Mouse (Mus musculus): ENCODE measurements around the gene Arl3. TPM values are rescaled to one million over a fixed set of nuclear protein-coding genes. Genes with fewer than 3 reads are reported as not detected.

The Arl3 gene
- polyA plus RNA-seq, 1 experiment, result 266 TPM

- peaks cover 18% of the 10 kb centered on the region for H3K4me1 ChIP-seq (ENCODE audit: control insufficient read depth, insufficient read depth, low read length)
- TF ChIP-seq POLR2A (IDR thresholded peaks at IDR 0.05; ENCODE audit: control insufficient read depth, low read depth, low read length), result no peak
- no peak for TF ChIP-seq CTCF (IDR thresholded peaks at IDR 0.05; ENCODE audit: control insufficient read depth, insufficient read depth, insufficient replicate concordance, low read depth, low read length)
- no peaks in the 10 kb centered on the region for H3K27me3 ChIP-seq (ENCODE audit: control insufficient read depth, insufficient read depth, low read length)
- H3K36me3 ChIP-seq (ENCODE audit: control insufficient read depth, insufficient read depth, low read length), result no peaks in the 10 kb centered on the region
- no peak overlapping the region for H3K27ac ChIP-seq (ENCODE audit: control insufficient read depth, insufficient read depth, low read depth, low read length)
- no peak overlapping the region for H3K4me3 ChIP-seq (ENCODE audit: control insufficient read depth, low read depth, low read length)
These were observed 44.3 kb downstream of the Arl3 start for GRCm38 (mm10) chr19:46528529-46529213.

- no peak overlapping the region for H3K4me3 ChIP-seq (ENCODE audit: control insufficient read depth, low read depth, low read length)
- H3K36me3 ChIP-seq (ENCODE audit: control insufficient read depth, insufficient read depth, low read length), result no peaks in the 10 kb centered on the region
- no peak overlapping the region for H3K27ac ChIP-seq (ENCODE audit: control insufficient read depth, insufficient read depth, low read depth, low read length)
- TF ChIP-seq POLR2A (IDR thresholded peaks at IDR 0.05; ENCODE audit: control insufficient read depth, low read depth, low read length) (no peak), CTCF (IDR thresholded peaks at IDR 0.05; ENCODE audit: control insufficient read depth, insufficient read depth, insufficient replicate concordance, low read depth, low read length) (no peak)
- no peaks in the 10 kb centered on the region for H3K27me3 ChIP-seq (ENCODE audit: control insufficient read depth, insufficient read depth, low read length)
- H3K4me1 ChIP-seq (ENCODE audit: control insufficient read depth, insufficient read depth, low read length), result peaks cover 18% of the 10 kb centered on the region
These were observed 45.1 kb downstream of the Arl3 start for GRCm38 (mm10) chr19:46527632-46528528.

- no peak for TF ChIP-seq POLR2A (IDR thresholded peaks at IDR 0.05; ENCODE audit: control insufficient read depth, low read depth, low read length)
- TF ChIP-seq CTCF (IDR thresholded peaks at IDR 0.05; ENCODE audit: control insufficient read depth, insufficient read depth, insufficient replicate concordance, low read depth, low read length), result no peak
- peaks cover 18% of the 10 kb centered on the region for H3K4me1 ChIP-seq (ENCODE audit: control insufficient read depth, insufficient read depth, low read length)
- H3K36me3 ChIP-seq (ENCODE audit: control insufficient read depth, insufficient read depth, low read length), result no peaks in the 10 kb centered on the region
- no peaks in the 10 kb centered on the region for H3K27me3 ChIP-seq (ENCODE audit: control insufficient read depth, insufficient read depth, low read length)
- no peak overlapping the region for H3K4me3 ChIP-seq (ENCODE audit: control insufficient read depth, low read depth, low read length)
- no peak overlapping the region; the same call in 1 of the 2 replicates for H3K27ac ChIP-seq (ENCODE audit: control insufficient read depth, insufficient read depth, low read depth, low read length)
These were observed 47.0 kb downstream of the Arl3 start for GRCm38 (mm10) chr19:46525691-46526631.

GRCm38 (mm10) chr19:46524601-46525321, 48.2 kb downstream of the Arl3 start:
- Histone ChIP-seq H3K4me3 (ENCODE audit: control insufficient read depth, low read depth, low read length) (no peak overlapping the region), H3K27ac (ENCODE audit: control insufficient read depth, insufficient read depth, low read depth, low read length) (peak overlapping the region; percentile 10; the same call in 1 of the 2 replicates), H3K4me1 (ENCODE audit: control insufficient read depth, insufficient read depth, low read length) (peaks cover 18% of the 10 kb centered on the region), H3K36me3 (ENCODE audit: control insufficient read depth, insufficient read depth, low read length) (no peaks in the 10 kb centered on the region), H3K27me3 (ENCODE audit: control insufficient read depth, insufficient read depth, low read length) (no peaks in the 10 kb centered on the region)
- TF ChIP-seq POLR2A (IDR thresholded peaks at IDR 0.05; ENCODE audit: control insufficient read depth, low read depth, low read length), result no peak
- TF ChIP-seq CTCF (IDR thresholded peaks at IDR 0.05; ENCODE audit: control insufficient read depth, insufficient read depth, insufficient replicate concordance, low read depth, low read length), result no peak

GRCm38 (mm10) chr19:46524152-46524544, 48.9 kb downstream of the Arl3 start:
- Histone ChIP-seq H3K27me3 (ENCODE audit: control insufficient read depth, insufficient read depth, low read length) (no peaks in the 10 kb centered on the region), H3K27ac (ENCODE audit: control insufficient read depth, insufficient read depth, low read depth, low read length) (no peak overlapping the region), H3K4me1 (ENCODE audit: control insufficient read depth, insufficient read depth, low read length) (peaks cover 18% of the 10 kb centered on the region), H3K4me3 (ENCODE audit: control insufficient read depth, low read depth, low read length) (no peak overlapping the region), H3K36me3 (ENCODE audit: control insufficient read depth, insufficient read depth, low read length) (no peaks in the 10 kb centered on the region)
- no peak for TF ChIP-seq CTCF (IDR thresholded peaks at IDR 0.05; ENCODE audit: control insufficient read depth, insufficient read depth, insufficient replicate concordance, low read depth, low read length)
- TF ChIP-seq POLR2A (IDR thresholded peaks at IDR 0.05; ENCODE audit: control insufficient read depth, low read depth, low read length), result no peak

- H3K36me3 ChIP-seq (ENCODE audit: control insufficient read depth, insufficient read depth, low read length), result no peaks in the 10 kb centered on the region
- no peak overlapping the region for H3K27ac ChIP-seq (ENCODE audit: control insufficient read depth, insufficient read depth, low read depth, low read length)
- H3K4me1 ChIP-seq (ENCODE audit: control insufficient read depth, insufficient read depth, low read length), result peaks cover 17% of the 10 kb centered on the region
- H3K27me3 ChIP-seq (ENCODE audit: control insufficient read depth, insufficient read depth, low read length), result no peaks in the 10 kb centered on the region
- TF ChIP-seq POLR2A (IDR thresholded peaks at IDR 0.05; ENCODE audit: control insufficient read depth, low read depth, low read length), result no peak
- H3K4me3 ChIP-seq (ENCODE audit: control insufficient read depth, low read depth, low read length), result no peak overlapping the region
These were observed 49.4 kb downstream of the Arl3 start for GRCm38 (mm10) chr19:46523480-46524151.
